Mouse (Mus musculus) heart, postnatal 25 days (tissue): Measurements from ENCODE around the gene Cpb1. TPM values are rescaled to one million over a fixed set of nuclear protein-coding genes. Genes with fewer than 3 reads are reported as not detected.

ENCODE experiments used
- DNase-seq: peaks from one replicate; pipeline ENCODE4 v3.0.0; 2022; ENCODE audit warnings: low spot score
- intact Hi-C: fragments of 180-260 bp; cut with DNase I; formaldehyde crosslinking; loops from one replicate; pipeline ENCODE4 v1.15.1; 2025
- total RNA-seq, 2 experiments: library from RNA; stranded (reverse); gene quantifications; 2 replicates each; pipeline ENCODE4 v1.2.3; 2021

The Cpb1 gene
- total RNA-seq, result not detected

GRCm38 (mm10) chr3:20275633-20276032 is at the start of gene Cpb1:
Cpb1 (minus strand) TSS chr3:20275733.
- intact Hi-C loops, result no loop called here
- DNase-seq, result no peak

DNA sequence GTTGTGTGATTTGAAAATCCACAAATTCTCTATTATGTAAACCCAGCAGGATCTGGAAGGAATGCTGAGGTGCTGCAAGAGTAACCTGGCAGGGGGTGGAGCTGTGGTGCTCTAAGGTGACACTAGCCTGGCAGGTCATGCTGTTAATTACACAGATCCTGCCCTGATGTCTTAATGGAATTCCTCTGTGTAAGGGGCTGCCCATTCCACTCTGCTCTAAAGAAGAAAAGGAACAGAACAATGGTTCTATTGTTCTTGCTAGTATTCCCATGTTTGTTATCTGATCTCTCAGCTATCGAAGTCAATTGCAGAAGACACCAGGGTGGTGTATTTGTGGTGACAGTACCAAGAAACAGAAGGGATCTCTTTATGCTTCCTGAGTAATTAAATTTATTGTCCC is 41.7 kb upstream of the Cpb1 start:
- no peak for DNase-seq
- intact Hi-C loops, result no loop called here

GRCm38 (mm10) chr3:20309142-20309541 is 33.6 kb upstream of the Cpb1 start:
- no peak for DNase-seq
- intact Hi-C loops, result no loop called here

GRCm38 (mm10) chr3:20307256-20307655 is 31.7 kb upstream of the Cpb1 start:
- intact Hi-C loops, result no loop called here
- no peak for DNase-seq

DNA sequence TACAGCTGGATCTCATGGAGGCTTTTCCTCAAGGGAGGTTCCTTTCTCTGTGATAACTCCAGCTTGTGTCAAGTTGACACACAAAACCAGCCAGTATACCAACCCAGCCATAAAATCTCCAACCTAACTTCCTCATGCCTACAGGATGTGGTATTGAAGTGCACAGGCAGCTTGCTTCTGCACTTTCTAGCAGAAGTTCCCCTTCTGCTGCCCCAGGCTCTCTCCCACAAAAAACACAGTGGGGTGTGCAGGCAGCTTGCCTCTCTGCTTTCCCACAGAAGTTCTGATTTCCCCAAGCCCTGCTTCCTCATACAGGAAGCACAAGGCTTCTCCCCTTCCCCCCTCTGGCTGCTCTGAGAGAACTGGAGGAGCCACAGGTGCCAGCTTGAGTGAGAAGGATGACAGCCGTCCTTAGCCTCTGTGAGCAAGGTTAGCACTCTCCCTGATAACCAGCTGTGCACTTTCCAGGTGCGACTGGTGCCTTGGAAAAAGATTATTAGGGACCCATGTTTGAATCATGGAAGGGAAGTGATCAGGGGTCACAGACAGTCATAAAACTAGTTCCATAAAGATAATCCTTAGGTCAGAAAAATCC is 29.3 kb upstream of the Cpb1 start:
- intact Hi-C loops, result no loop called here
- DNase-seq, result peak; percentile 11

DNA sequence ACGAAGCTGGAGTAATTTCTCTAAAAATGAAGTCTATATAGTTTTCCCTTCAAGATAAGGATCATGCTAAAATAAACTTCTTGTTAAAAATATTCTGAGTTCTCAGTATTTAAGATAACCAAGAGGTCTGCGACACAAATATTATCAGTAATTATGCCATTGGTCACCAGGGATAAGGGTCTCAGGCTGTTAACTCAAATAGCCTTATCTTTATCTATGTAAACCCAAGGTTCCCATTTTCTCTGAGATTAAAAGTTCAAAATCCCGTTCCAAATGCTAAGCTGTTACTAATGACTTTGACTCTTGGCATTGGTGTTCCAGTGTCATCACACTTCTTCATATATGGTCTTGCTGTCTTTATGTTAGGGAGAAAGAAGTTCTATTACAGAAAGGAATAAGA is 20.0 kb upstream of the Cpb1 start:
- DNase-seq, result no peak
- intact Hi-C loops, result no loop called here

- DNase-seq, result no peak
- intact Hi-C loops, result no loop called here
Observed at GRCm38 (mm10) chr3:20294542-20295348, 19.2 kb upstream of the Cpb1 start.

DNA sequence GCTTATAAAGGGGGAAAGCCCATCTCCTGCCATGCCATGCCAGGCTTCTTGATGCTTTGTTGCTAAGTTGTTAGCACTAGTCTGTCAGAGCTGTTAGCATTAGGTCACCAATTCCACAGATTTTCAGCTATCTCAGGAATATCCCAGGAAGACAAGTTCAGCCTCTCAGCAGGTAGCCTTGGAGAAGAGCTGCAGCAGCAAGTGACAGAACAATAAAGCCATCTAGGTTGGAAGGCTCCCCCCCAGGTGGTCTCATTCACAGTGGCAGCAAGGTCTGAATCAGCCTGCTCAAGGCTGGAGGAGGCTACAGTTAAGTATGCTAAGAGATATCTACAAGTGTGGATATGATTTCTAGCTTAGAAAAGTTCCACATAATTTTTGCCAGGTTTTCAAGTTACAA is 15.8 kb upstream of the Cpb1 start:
- no peak for DNase-seq
- intact Hi-C loops, result no loop called here

DNA sequence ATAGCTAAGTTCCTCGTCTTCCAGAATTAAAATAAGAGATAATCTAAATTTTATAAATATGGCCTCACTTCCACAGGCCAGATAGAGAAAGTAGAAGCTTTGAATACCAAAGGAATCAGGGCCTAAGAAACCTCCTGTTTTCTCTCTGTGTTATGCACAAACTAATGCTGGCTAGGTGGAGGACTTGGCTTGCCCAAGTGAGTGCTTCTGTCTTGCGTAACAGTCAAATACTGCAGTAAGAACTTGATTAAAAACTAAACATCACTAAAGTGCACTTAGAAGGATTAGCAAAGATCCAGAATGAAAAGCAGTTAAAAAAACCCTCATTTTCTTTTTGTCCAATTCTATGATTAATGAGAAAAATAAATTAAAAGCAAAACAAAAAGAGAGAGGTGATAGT is 13.2 kb upstream of the Cpb1 start:
- intact Hi-C loops, result no loop called here
- no peak for DNase-seq

DNA sequence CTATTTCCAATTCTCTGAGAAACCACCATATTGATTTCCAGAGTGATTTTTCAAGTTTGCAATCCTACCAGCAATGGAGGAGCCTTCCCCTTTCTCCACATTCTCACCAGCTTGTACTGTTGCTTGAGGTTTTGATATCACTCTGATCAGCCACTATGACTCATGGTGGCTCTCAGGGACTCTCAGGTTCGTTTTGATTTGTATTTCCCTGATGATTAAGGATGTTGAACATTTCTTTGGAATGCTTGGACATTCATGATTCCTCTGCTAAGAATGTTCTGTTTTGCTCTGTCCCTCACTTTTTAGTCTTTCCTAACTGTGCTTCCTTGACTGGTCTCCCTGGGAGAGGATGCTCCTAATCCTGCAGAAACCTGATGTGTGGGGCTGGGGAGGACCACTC is 6.3 kb upstream of the Cpb1 start:
- DNase-seq, result no peak
- intact Hi-C loops, result no loop called here

- intact Hi-C loops, result loop anchor here (5.0 kb wide), 1 partner anchor 252 kb away; no protein-coding TSS in a partner anchor
- DNase-seq, result no peak
Observed at GRCm38 (mm10) chr3:20254566-20255479, 20.7 kb downstream of the Cpb1 start.

GRCm38 (mm10) chr3:20243913-20244312 is 31.6 kb downstream of the Cpb1 start:
- intact Hi-C loops, result no loop called here
- no peak for DNase-seq

GRCm38 (mm10) chr3:20242050-20242449 is 33.5 kb downstream of the Cpb1 start, which contains the start of gene Cpa3:
Cpa3 (minus strand) TSS chr3:20242181.
- DNase-seq, result no peak
- intact Hi-C loops, result no loop called here

GRCm38 (mm10) chr3:20239741-20240140 is 35.8 kb downstream of the Cpb1 start:
- intact Hi-C loops, result no loop called here
- DNase-seq, result no peak

- intact Hi-C loops, result no loop called here
- DNase-seq, result no peak
Observed at GRCm38 (mm10) chr3:20236965-20237364, 38.6 kb downstream of the Cpb1 start.

GRCm38 (mm10) chr3:20229027-20229426 is 46.5 kb downstream of the Cpb1 start:
- intact Hi-C loops, result no loop called here
- no peak for DNase-seq

DNA sequence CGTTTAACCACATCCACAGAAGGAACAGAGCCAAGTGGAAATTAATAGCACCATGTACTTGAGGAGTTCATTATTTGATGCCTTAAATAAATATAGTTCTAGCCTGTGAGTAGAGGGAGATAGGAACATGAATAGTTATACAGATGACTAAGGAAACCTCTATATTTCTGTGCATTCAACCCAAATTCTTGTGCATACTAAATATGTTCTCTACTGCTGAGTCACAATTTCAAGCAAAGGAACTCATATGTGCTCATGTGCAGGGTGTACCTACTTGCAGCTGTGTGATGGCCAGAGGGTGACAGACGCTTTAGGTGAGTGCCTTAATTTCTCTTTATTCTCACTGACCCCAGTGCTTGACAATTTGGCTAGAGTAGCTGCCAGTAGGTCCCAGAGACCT is 50.1 kb downstream of the Cpb1 start:
- intact Hi-C loops, result no loop called here
- DNase-seq, result no peak

DNA sequence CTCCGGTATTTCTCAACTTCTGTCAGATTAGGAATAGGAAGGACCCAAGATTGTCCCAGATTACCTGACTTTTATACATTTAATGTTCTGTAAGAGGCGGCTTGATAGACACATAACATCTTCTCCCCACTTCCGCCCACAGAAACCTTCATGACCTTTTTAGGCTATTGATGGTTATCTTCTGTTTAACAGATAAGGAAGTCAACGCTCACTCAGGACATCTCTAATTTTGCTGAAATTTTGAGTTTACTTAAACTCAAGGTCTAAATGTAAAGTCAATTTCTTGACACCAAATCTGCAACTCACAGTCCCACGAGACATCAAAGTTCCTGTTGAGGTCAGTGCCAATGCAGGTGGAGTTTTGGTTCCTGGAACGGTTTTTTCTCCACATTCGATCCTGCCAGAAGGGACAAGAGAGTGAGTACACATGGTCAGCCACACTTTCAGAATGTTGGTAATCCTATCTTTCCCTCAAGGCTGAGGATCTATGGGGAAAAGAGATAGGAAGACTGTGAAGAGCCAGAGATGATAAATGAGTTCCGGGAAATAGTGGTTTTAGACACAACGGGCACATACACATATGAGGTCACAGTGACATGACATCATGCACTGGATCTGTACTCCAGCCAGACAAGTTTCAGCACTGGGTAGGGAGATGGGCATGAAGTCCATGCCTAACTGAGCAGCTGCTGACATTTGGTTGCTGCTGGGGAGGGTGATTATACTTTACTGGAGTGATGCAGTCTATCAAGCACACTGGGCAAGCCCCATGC is 52.4 kb downstream of the Cpb1 start:
- no peak for DNase-seq
- intact Hi-C loops, result no loop called here

GRCm38 (mm10) chr3:20222136-20222535 is 53.4 kb downstream of the Cpb1 start:
- intact Hi-C loops, result no loop called here
- DNase-seq, result no peak

DNA sequence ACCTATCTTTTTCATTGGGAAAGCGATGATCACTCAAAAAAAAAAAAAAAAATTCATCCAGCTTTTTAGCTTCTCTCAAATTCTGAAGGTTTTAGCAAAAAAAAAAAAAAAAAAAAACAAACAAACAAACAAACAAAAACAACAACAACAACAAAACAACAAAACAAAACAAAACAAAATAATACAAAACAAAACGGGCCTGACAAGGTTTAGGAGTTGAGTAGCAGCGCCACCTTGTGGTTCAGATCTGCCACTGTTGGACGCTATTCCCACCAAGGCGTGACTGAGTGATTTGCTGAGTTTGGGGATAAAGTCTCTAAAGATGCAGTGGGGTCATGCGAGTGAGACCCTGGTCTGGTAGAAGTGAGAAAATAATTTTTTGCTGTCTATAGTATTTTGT is 76.7 kb downstream of the Cpb1 start:
- intact Hi-C loops, result loop anchor here (5.0 kb wide), 2 partner anchors 47 to 192 kb away; no protein-coding TSS in a partner anchor
- no peak for DNase-seq
